Mouse (Mus musculus): ENCODE measurements around the gene Tcf7l2. TPM values are rescaled to one million over a fixed set of nuclear protein-coding genes. Genes with fewer than 3 reads are reported as not detected.
A peak's percentile ranks its signal among the peaks of the same experiment; 100 is the strongest.

Gene Tcf7l2
- polyA plus RNA-seq, 1 experiment from 2014 or later: 27.0 TPM

DNA sequence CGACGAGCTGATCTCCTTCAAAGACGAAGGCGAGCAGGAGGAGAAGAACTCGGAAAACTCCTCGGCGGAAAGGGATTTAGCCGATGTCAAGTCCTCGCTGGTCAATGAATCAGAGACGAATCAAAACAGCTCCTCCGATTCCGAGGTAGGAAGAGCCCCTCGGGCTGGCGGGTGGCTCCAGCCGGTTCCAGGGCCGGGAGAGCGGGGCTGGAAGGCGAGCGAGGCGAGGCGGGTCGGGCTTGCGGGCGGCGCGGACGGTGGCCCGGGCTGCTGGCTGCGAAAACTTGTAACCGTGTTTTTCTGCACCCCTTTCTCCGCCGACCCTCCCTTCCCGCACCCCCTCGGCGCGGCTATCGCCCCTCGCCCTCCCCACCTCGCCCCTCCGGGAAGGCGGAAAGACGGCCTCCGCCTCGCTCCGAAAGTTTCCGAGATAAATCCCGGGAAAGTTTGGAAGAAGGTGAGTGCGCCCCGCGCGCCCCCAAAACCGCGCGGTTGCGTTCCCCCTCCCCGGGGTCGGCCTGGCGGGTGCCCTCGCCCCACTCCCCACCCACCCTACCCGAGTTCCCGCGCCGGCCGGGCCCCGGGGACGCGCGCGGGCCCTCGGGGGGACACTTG lies 873 bp downstream of the Tcf7l2 start:
- Histone ChIP-seq H3K4me1 (ENCODE audit: control insufficient read depth, insufficient read depth, low read depth, low read length) (peaks cover 16% of the 10 kb centered on the region), H3K9ac (ENCODE audit: low read depth, low read length) (peak overlapping the region; percentile 71), H3K4me2 (ENCODE audit: low read length) (peak overlapping the region; percentile 63), H3K36me3 (ENCODE audit: control insufficient read depth, insufficient read depth, low read length) (no peaks in the 10 kb centered on the region), H3K27me3 (replicated peaks; ENCODE audit: control insufficient read depth, insufficient read depth, low read length) (peaks cover 17% of the 10 kb centered on the region), H3K4me3 (ENCODE audit: low read length) (peak overlapping the region; percentile 52), H3K27ac (ENCODE audit: low read depth, low read length) (peak overlapping the region; percentile 86), H3K9me3 (ENCODE audit: control insufficient read depth, low read length) (no peaks in the 10 kb centered on the region)
- under 1% methylated on average over 56 of the region's 70 CpGs for WGBS
- ATAC-seq: no peak

DNA sequence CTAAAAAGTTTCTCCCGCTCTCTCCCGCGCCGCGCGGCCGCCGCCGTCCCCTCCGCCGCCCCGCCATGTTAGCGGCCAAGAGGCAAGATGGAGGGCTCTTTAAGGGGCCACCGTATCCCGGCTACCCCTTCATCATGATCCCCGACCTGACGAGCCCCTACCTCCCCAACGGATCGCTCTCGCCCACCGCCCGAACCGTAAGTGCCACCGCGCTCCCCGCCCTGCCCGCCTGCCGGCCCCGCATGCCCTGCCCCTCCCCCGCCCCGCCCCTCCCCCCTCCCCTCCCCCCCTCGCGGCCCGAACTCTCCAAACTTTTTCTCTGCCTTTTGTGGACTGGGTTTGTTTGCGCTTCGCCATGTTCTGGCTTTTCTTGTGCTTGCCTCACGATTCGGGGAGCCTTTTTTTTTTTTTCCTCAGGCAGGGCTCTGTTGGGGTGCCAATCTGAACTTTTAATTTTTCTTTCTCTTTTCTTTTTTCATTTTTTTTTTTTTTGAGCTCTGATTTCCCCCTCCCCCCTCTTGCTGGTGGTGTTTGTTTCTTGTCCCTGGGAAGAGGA lies 1.5 kb downstream of the Tcf7l2 start:
- peak; percentile 32; the same call in 1 of the 2 replicates for ATAC-seq
- WGBS: under 1% methylated on average over 24 of the region's 38 CpGs

DNA sequence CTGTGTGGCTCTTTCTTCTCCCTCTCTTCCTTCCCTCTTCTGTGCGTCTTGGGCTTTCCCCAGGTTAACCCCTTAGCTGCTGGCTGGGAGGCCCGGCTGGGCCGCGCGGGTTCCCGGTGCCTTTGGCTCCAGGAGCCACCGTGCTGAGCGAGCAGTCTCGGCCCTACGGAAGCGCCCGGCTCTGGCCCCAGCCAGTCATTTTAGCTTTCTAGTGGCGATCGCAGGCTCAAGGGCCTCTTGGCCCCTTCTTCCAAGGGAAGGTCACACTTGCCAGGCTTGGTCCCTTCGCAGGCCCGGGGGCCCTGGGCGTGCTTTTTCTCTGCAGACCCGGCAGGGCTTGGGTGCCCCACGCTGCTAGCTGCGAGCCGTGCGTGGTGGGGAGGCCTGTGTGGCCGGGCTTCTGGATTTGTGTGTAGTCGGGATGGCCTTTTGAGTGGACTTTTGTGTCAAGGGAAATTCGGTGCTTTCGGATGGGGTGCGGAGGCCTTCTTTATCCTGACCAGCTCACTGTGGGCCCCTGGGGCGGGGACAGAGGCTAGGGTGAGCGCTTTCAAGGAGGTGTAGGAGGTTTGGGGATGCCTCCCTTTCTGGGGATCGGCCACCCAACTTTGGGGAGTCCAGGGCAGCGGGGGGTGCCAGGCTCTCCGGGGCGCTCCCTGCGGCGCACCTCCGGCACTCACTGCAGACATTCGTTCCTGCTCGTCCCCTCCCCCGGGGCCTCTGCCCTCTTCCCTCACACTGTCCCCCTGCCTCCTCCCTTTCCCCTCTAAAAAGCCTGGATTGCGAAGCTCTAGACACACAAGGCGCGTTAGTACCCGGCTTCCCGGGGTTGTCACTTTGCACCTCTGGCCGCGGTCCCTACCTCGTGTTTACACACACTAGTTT lies 2.2 kb downstream of the Tcf7l2 start:
- H3K4me2 ChIP-seq (ENCODE audit: low read length): peak overlapping the region; percentile 63
- H3K9me3 ChIP-seq (ENCODE audit: control insufficient read depth, low read length): no peaks in the 10 kb centered on the region
- peaks cover 25% of the 10 kb centered on the region for H3K27me3 ChIP-seq (replicated peaks; ENCODE audit: control insufficient read depth, insufficient read depth, low read length)
- H3K9ac ChIP-seq (ENCODE audit: low read depth, low read length): peak overlapping the region; percentile 64
- ATAC-seq: peak; percentile 62
- H3K4me3 ChIP-seq (ENCODE audit: low read length): peak overlapping the region; percentile 52
- peak overlapping the region; percentile 86 for H3K27ac ChIP-seq (ENCODE audit: low read depth, low read length)
- WGBS: under 1% methylated on average over 46 of the region's 47 CpGs
- H3K36me3 ChIP-seq (ENCODE audit: control insufficient read depth, insufficient read depth, low read length): no peaks in the 10 kb centered on the region
- peaks cover 20% of the 10 kb centered on the region for H3K4me1 ChIP-seq (ENCODE audit: control insufficient read depth, insufficient read depth, low read depth, low read length)

More for the DNA sequence above, 1.5 kb downstream of the Tcf7l2 start:
- Histone ChIP-seq H3K4me2 (ENCODE audit: low read length) (peak overlapping the region; percentile 63), H3K36me3 (ENCODE audit: control insufficient read depth, insufficient read depth, low read length) (no peaks in the 10 kb centered on the region), H3K27me3 (replicated peaks; ENCODE audit: control insufficient read depth, insufficient read depth, low read length) (peaks cover 19% of the 10 kb centered on the region), H3K4me3 (ENCODE audit: low read length) (peak overlapping the region; percentile 52), H3K4me1 (ENCODE audit: control insufficient read depth, insufficient read depth, low read depth, low read length) (peaks cover 16% of the 10 kb centered on the region), H3K9me3 (ENCODE audit: control insufficient read depth, low read length) (no peaks in the 10 kb centered on the region), H3K9ac (ENCODE audit: low read depth, low read length) (peak overlapping the region; percentile 71), H3K27ac (ENCODE audit: low read depth, low read length) (peak overlapping the region; percentile 86)

DNA sequence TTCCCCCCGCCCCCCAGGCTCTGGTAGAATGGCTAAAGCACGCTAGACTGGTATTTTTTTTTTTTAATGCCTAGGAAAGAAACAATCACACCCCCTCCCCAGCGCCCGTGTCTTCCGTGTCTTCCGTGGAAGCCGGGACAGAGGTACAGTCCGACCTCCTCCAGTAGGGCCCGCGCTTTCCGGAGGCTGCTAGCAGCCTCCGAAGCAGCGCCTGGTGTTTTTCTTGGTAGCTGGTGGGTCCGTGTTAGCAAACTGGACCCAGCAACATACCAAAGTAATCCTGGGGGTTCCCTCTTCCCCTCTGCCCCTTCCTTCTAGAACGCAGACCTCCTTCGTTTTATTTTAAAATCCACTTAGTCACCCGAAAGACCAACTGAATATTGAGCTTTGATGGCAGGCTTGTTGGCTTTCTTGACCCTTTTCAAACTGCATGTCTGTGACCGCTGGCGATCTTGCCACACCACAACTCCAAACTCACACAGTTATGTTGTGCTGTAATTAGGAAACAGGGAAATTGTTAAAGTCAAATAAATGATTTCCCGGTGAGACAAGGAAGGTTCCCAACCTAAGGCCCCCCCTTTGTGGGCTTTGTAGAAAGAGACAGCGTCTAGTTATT lies 3.1 kb downstream of the Tcf7l2 start:
- Histone ChIP-seq H3K36me3 (ENCODE audit: control insufficient read depth, insufficient read depth, low read length) (no peaks in the 10 kb centered on the region), H3K27me3 (replicated peaks; ENCODE audit: control insufficient read depth, insufficient read depth, low read length) (peaks cover 29% of the 10 kb centered on the region), H3K27ac (ENCODE audit: low read depth, low read length) (no peak overlapping the region; the same call in none of the 2 replicates), H3K9me3 (ENCODE audit: control insufficient read depth, low read length) (no peaks in the 10 kb centered on the region), H3K4me2 (ENCODE audit: low read length) (peak overlapping the region; percentile 63), H3K4me1 (ENCODE audit: control insufficient read depth, insufficient read depth, low read depth, low read length) (peaks cover 26% of the 10 kb centered on the region), H3K9ac (ENCODE audit: low read depth, low read length) (peak overlapping the region; percentile 13; the same call in 1 of the 2 replicates), H3K4me3 (ENCODE audit: low read length) (peak overlapping the region; percentile 52)
- WGBS: 2% methylated on average over 21 of the region's 21 CpGs
- no peak for ATAC-seq

DNA sequence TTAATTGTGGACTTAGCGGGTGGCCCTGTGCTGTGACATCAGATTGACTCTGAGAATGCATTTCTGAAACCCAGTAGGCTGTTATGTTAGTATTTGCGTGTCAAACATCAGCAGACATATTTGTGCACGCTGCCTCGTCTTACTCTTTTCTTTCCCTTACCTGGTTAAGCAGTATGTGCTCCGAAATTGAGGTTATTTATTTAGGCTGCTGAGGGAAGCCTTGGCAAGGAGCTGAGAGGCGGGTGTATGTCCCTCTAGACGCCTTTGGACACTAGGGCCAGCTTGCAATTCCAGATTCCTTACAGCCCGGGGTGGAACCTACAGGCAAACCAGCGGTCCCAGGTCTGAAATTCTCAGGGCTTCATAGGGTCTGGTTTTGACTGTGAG lies 3.6 kb downstream of the Tcf7l2 start:
- H3K4me2 ChIP-seq (ENCODE audit: low read length): peak overlapping the region; percentile 63
- ATAC-seq: no peak
- no peaks in the 10 kb centered on the region for H3K36me3 ChIP-seq (ENCODE audit: control insufficient read depth, insufficient read depth, low read length)
- H3K4me1 ChIP-seq (ENCODE audit: control insufficient read depth, insufficient read depth, low read depth, low read length): peaks cover 30% of the 10 kb centered on the region
- peak overlapping the region; percentile 13 for H3K9ac ChIP-seq (ENCODE audit: low read depth, low read length)
- peak overlapping the region; percentile 52 for H3K4me3 ChIP-seq (ENCODE audit: low read length)
- H3K27me3 ChIP-seq (replicated peaks; ENCODE audit: control insufficient read depth, insufficient read depth, low read length): peaks cover 29% of the 10 kb centered on the region
- H3K27ac ChIP-seq (ENCODE audit: low read depth, low read length): no peak overlapping the region; the same call in 1 of the 2 replicates
- H3K9me3 ChIP-seq (ENCODE audit: control insufficient read depth, low read length): no peaks in the 10 kb centered on the region
- 15% methylated on average over 9 of the region's 9 CpGs for WGBS

DNA sequence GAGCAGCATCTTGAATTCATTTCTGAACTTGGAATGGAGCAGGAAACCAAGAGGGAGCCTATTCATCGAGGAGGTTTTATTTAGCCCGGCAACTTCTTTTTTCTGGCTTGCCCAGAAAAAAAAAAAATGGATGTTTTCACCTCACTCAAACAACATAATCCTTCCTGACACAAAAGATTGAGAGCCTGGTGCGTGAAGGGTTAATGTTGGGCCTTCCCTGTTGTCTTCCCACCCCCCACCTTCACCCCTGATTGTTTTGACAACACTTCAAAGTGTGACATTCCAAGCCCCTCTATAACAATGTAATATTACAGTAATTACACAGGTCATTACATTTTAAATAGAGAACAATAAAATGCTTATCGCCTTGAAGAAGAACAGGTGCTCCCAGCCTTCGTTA lies 4.6 kb downstream of the Tcf7l2 start:
- Histone ChIP-seq H3K9me3 (ENCODE audit: control insufficient read depth, low read length) (no peaks in the 10 kb centered on the region), H3K4me3 (ENCODE audit: low read length) (no peak overlapping the region), H3K4me2 (ENCODE audit: low read length) (peak overlapping the region; percentile 27), H3K27ac (ENCODE audit: low read depth, low read length) (no peak overlapping the region), H3K36me3 (ENCODE audit: control insufficient read depth, insufficient read depth, low read length) (no peaks in the 10 kb centered on the region), H3K9ac (ENCODE audit: low read depth, low read length) (no peak overlapping the region), H3K4me1 (ENCODE audit: control insufficient read depth, insufficient read depth, low read depth, low read length) (peaks cover 30% of the 10 kb centered on the region), H3K27me3 (replicated peaks; ENCODE audit: control insufficient read depth, insufficient read depth, low read length) (peaks cover 27% of the 10 kb centered on the region)
- WGBS: 24% methylated on average over 5 of the region's 5 CpGs
- no peak for ATAC-seq

DNA sequence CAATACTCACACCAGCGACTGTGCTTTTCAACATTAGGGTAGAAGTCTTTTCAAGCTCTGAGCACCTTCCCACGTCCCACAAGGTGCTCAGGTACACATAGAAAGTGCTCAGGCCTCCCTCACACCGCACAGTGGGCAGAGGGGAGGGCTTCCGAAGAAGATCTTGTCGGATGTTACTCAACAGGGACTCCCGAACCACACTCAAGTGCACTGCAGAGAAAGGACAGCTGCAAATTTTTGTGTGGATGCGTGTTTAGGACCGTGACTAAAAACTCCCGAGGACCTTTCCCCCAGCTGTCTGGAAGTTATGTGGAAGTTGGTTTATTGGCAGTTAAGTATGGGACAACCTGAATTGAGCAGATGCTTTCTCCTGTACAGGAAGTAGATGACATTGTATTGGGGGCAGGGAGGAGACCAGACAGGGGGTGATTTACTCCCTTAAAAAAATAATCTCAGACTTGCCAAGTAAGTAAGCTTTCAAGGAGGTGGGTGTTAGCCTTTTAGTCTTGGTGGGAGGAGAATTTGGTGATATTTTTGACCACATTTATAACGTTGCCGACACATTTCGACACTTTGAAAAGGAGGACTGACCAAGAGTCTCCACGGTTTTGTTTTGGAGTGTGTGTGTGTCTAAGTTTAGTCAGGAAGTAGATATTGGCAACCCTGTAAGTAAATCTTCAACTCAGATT lies 5.8 kb downstream of the Tcf7l2 start:
- no peak overlapping the region for H3K4me3 ChIP-seq (ENCODE audit: low read length)
- H3K4me1 ChIP-seq (ENCODE audit: control insufficient read depth, insufficient read depth, low read depth, low read length): peaks cover 26% of the 10 kb centered on the region
- 26% methylated on average over 13 of the region's 13 CpGs for WGBS
- no peak overlapping the region for H3K27ac ChIP-seq (ENCODE audit: low read depth, low read length)
- H3K36me3 ChIP-seq (ENCODE audit: control insufficient read depth, insufficient read depth, low read length): no peaks in the 10 kb centered on the region
- no peak overlapping the region for H3K9ac ChIP-seq (ENCODE audit: low read depth, low read length)
- H3K4me2 ChIP-seq (ENCODE audit: low read length): no peak overlapping the region; the same call in 1 of the 2 replicates
- peaks cover 27% of the 10 kb centered on the region for H3K27me3 ChIP-seq (replicated peaks; ENCODE audit: control insufficient read depth, insufficient read depth, low read length)
- ATAC-seq: no peak
- H3K9me3 ChIP-seq (ENCODE audit: control insufficient read depth, low read length): no peaks in the 10 kb centered on the region

DNA sequence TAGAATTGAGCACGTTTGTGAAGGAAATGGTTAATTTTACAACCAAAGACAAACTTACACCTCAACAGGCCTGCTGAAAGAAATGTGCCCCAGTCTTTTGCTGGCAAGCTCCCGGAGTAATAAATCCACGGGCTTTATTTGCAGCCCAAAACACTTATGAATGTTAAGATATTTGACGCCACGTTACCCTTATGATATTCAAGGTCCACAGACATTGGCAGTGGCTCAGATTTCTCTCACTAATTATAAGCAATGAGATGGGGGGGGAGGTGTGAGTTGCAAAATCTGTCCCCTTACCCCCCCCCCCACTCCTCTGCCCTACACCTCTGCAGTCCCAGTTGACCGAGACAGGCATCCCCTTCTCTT lies 6.3 kb downstream of the Tcf7l2 start:
- Histone ChIP-seq H3K9ac (ENCODE audit: low read depth, low read length) (no peak overlapping the region), H3K27me3 (replicated peaks; ENCODE audit: control insufficient read depth, insufficient read depth, low read length) (peaks cover 25% of the 10 kb centered on the region), H3K9me3 (ENCODE audit: control insufficient read depth, low read length) (no peaks in the 10 kb centered on the region), H3K4me1 (ENCODE audit: control insufficient read depth, insufficient read depth, low read depth, low read length) (peaks cover 24% of the 10 kb centered on the region), H3K27ac (ENCODE audit: low read depth, low read length) (no peak overlapping the region), H3K36me3 (ENCODE audit: control insufficient read depth, insufficient read depth, low read length) (no peaks in the 10 kb centered on the region), H3K4me2 (ENCODE audit: low read length) (no peak overlapping the region), H3K4me3 (ENCODE audit: low read length) (no peak overlapping the region)
- no peak for ATAC-seq
- 26% methylated on average over 6 of the region's 6 CpGs for WGBS
